Mouse (Mus musculus) lung, adult 2 months (tissue): ENCODE results near the gene Rnf182. TPM values are rescaled to one million over a fixed set of nuclear protein-coding genes. Genes with fewer than 3 reads are reported as not detected.

Experiments
- DNase-seq: peaks from one replicate; pipeline ENCODE4 v3.0.0; 2022
- H3K4me1 ChIP-seq: fragments of 200-500 bp; 2 replicates; pipeline ENCODE4 v1.6.1; 2011; ENCODE audit warnings: low read length; ENCODE audit not compliant: control insufficient read depth, insufficient read depth
- H3K4me3 ChIP-seq: fragments of 200-500 bp; replicated peaks from 2 replicates; pipeline ENCODE3; 2011; ENCODE audit warnings: low read depth, mild to moderate bottlenecking, control low read depth, low read length; ENCODE audit errors: extremely low read depth
- CTCF ChIP-seq: fragments of 200-500 bp; IDR thresholded peaks from 2 replicates; pipeline ENCODE4 v1.5.1; 2011; ENCODE audit warnings: mild to moderate bottlenecking, low read length, control low read depth; ENCODE audit not compliant: insufficient read depth
- POLR2A ChIP-seq: fragments of 200-500 bp; IDR thresholded peaks from 2 replicates; pipeline ENCODE4 v1.6.1; 2011; ENCODE audit warnings: low read depth, mild to moderate bottlenecking, control low read depth, low read length, borderline replicate concordance; ENCODE audit errors: extremely low read depth
- WGBS: fragments of 180-500 bp; shearing (Covaris S2); methylation state at CpG from one replicate; pipeline ENCODE4 v1.1.7; 2018; 5-methylcytosine and 5-hydroxymethylcytosine counted together
- polyA plus RNA-seq: library from polyadenylated mRNA; depleted of rRNA; stranded (reverse); fragments of >200 nt; gene quantifications from 2 replicates; pipeline ENCODE4 v1.2.3, GENCODE M21; 2012; rRNA removed

The Rnf182 gene
- polyA plus RNA-seq, 1 experiment: 0.07 TPM

- H3K4me3 ChIP-seq: no peak overlapping the region
- no peak for DNase-seq
- H3K4me1 ChIP-seq: no peaks in the 10 kb centered on the region
- WGBS: 89% methylated on average over 5 of the region's 5 CpGs
- TF ChIP-seq POLR2A: no peak
- TF ChIP-seq CTCF: no peak
Observed at GRCm38 (mm10) chr13:43715466-43715865, 100.0 kb downstream of the Rnf182 start.

- 52% methylated on average over 6 of the region's 6 CpGs for WGBS
- TF ChIP-seq CTCF (no peak), POLR2A (no peak)
- DNase-seq: no peak
- H3K4me3 ChIP-seq: no peak overlapping the region
- no peaks in the 10 kb centered on the region for H3K4me1 ChIP-seq
Observed at GRCm38 (mm10) chr13:43716514-43717036, 101.1 kb downstream of the Rnf182 start.

GRCm38 (mm10) chr13:43718173-43718572 lies 102.7 kb downstream of the Rnf182 start:
- DNase-seq: no peak
- H3K4me3 ChIP-seq: no peak overlapping the region
- TF ChIP-seq POLR2A: no peak
- TF ChIP-seq CTCF: no peak
- WGBS: 93% methylated on average over 7 of the region's 7 CpGs
- no peaks in the 10 kb centered on the region for H3K4me1 ChIP-seq

- WGBS: 69% methylated on average over 8 of the region's 8 CpGs
- Histone ChIP-seq H3K4me3 (no peak overlapping the region), H3K4me1 (no peaks in the 10 kb centered on the region)
- TF ChIP-seq CTCF (no peak), POLR2A (no peak)
- no peak for DNase-seq
Observed at GRCm38 (mm10) chr13:43720496-43720895, 105.0 kb downstream of the Rnf182 start.

Other genes with a start within 250 kb of the Rnf182 start
- gene Nol7, start 217.3 kb upstream of the Rnf182 start, polyA plus RNA-seq: 45.6 and 65.6 TPM in 2 replicates
- gene Ranbp9, start 134.4 kb upstream of the Rnf182 start, polyA plus RNA-seq: 17.1 and 17.7 TPM in 2 replicates
- 23.2 and 24.3 TPM in 2 replicates for gene Mcur1, start 55.5 kb upstream of the Rnf182 start, polyA plus RNA-seq
- 6.9 and 7.5 TPM in 2 replicates for gene Cd83, start 169.1 kb downstream of the Rnf182 start, polyA plus RNA-seq